Mouse (Mus musculus): ENCODE measurements around the gene Nop9. TPM values are rescaled to one million over a fixed set of nuclear protein-coding genes. Genes with fewer than 3 reads are reported as not detected.

Gene Nop9
- polyA plus RNA-seq, 1 experiment from 2014 or later: 25.5 TPM

- no peak for TF ChIP-seq CTCF (IDR thresholded peaks at IDR 0.05)
- H3K27me3 ChIP-seq: peaks cover 45% of the 10 kb centered on the region
- no peak for ATAC-seq
- in situ Hi-C loops (cut with MboI; ENCODE audit: low pct_unique_long_range_greater_than_20kb): no loop called here
- no peak for DNase-seq (ENCODE audit: low read depth, low spot score)
- ChIA-PET POLR2A (no interaction called here), CTCF (interaction anchor here (2.3 kb wide), 1 partner anchor 81 kb away, joined by 14 read pairs; no protein-coding TSS in a partner anchor)
These were observed 37.0 kb downstream of the Nop9 start for GRCm38 (mm10) chr14:55782361-55782960.

GRCm38 (mm10) chr14:55783171-55783957 lies 37.9 kb downstream of the Nop9 start:
- no peak for TF ChIP-seq CTCF (IDR thresholded peaks at IDR 0.05)
- ATAC-seq: no peak
- DNase-seq (ENCODE audit: low read depth, low spot score): no peak
- peaks cover 54% of the 10 kb centered on the region for H3K27me3 ChIP-seq
- in situ Hi-C loops (cut with MboI; ENCODE audit: low pct_unique_long_range_greater_than_20kb): no loop called here
- ChIA-PET POLR2A (no interaction called here), CTCF (no interaction called here)

- peaks cover 55% of the 10 kb centered on the region for H3K27me3 ChIP-seq
- POLR2A ChIA-PET: no interaction called here
- CTCF ChIA-PET: no interaction called here
- DNase-seq (ENCODE audit: low read depth, low spot score) (no peak), ATAC-seq (no peak)
- in situ Hi-C loops (cut with MboI; ENCODE audit: low pct_unique_long_range_greater_than_20kb): no loop called here
- no peak for TF ChIP-seq CTCF (IDR thresholded peaks at IDR 0.05)
These were observed 38.4 kb downstream of the Nop9 start, which contains the start of gene Adcy4 for GRCm38 (mm10) chr14:55783958-55784235. Gene Adcy4 (minus strand): TSS chr14:55784095.

- POLR2A ChIA-PET: no interaction called here
- CTCF ChIA-PET: no interaction called here
- TF ChIP-seq CTCF (IDR thresholded peaks at IDR 0.05): no peak
- DNase-seq (ENCODE audit: low read depth, low spot score) (no peak), ATAC-seq (no peak)
- H3K27me3 ChIP-seq: peaks cover 52% of the 10 kb centered on the region
- in situ Hi-C loops (cut with MboI; ENCODE audit: low pct_unique_long_range_greater_than_20kb): no loop called here
These were observed 39.7 kb downstream of the Nop9 start for GRCm38 (mm10) chr14:55785195-55785594.

- peaks cover 56% of the 10 kb centered on the region for H3K27me3 ChIP-seq
- in situ Hi-C loops (cut with MboI; ENCODE audit: low pct_unique_long_range_greater_than_20kb): no loop called here
- ChIA-PET POLR2A (no interaction called here), CTCF (no interaction called here)
- ATAC-seq (no peak), DNase-seq (ENCODE audit: low read depth, low spot score) (no peak)
- TF ChIP-seq CTCF (IDR thresholded peaks at IDR 0.05): no peak
These were observed 42.2 kb downstream of the Nop9 start for GRCm38 (mm10) chr14:55787731-55788130.

- no peak for TF ChIP-seq CTCF (IDR thresholded peaks at IDR 0.05)
- ATAC-seq: no peak
- H3K27me3 ChIP-seq: peaks cover 49% of the 10 kb centered on the region
- ChIA-PET CTCF (no interaction called here), POLR2A (no interaction called here)
- in situ Hi-C loops (cut with MboI; ENCODE audit: low pct_unique_long_range_greater_than_20kb): no loop called here
- no peak for DNase-seq (ENCODE audit: low read depth, low spot score)
These were observed 43.0 kb downstream of the Nop9 start, which contains the start of gene Ripk3 for GRCm38 (mm10) chr14:55788256-55789050. Gene Ripk3 (minus strand): TSS chr14:55788865.

GRCm38 (mm10) chr14:55793461-55793860 lies 48.0 kb downstream of the Nop9 start:
- in situ Hi-C loops (cut with MboI; ENCODE audit: low pct_unique_long_range_greater_than_20kb): no loop called here
- POLR2A ChIA-PET: no interaction called here
- DNase-seq (ENCODE audit: low read depth, low spot score): no peak
- no peak for TF ChIP-seq CTCF (IDR thresholded peaks at IDR 0.05)
- no peak for ATAC-seq
- peaks cover 12% of the 10 kb centered on the region for H3K27me3 ChIP-seq
- CTCF ChIA-PET: interaction anchor here (1.0 to 1.4 kb wide), 2 partner anchors 12 to 72 kb away, joined by 3 to 5 read pairs; no protein-coding TSS in a partner anchor

GRCm38 (mm10) chr14:55793946-55794345 lies 48.5 kb downstream of the Nop9 start:
- no peak for TF ChIP-seq CTCF (IDR thresholded peaks at IDR 0.05)
- ATAC-seq (no peak), DNase-seq (ENCODE audit: low read depth, low spot score) (no peak)
- POLR2A ChIA-PET: no interaction called here
- CTCF ChIA-PET: interaction anchor here (1.0 to 1.4 kb wide), 2 partner anchors 13 to 71 kb away, joined by 3 to 5 read pairs; no protein-coding TSS in a partner anchor
- H3K27me3 ChIP-seq: peaks cover 12% of the 10 kb centered on the region
- in situ Hi-C loops (cut with MboI; ENCODE audit: low pct_unique_long_range_greater_than_20kb): no loop called here

- in situ Hi-C loops (cut with MboI; ENCODE audit: low pct_unique_long_range_greater_than_20kb): no loop called here
- peaks cover 7% of the 10 kb centered on the region for H3K27me3 ChIP-seq
- POLR2A ChIA-PET: interaction anchor here (0.6 to 1.1 kb wide), 2 partner anchors 22 to 1129 kb away, joined by 3 read pairs; no protein-coding TSS in a partner anchor
- no peak for TF ChIP-seq CTCF (IDR thresholded peaks at IDR 0.05)
- CTCF ChIA-PET: no interaction called here
- DNase-seq (ENCODE audit: low read depth, low spot score) (no peak), ATAC-seq (no peak)
These were observed 50.1 kb downstream of the Nop9 start for GRCm38 (mm10) chr14:55795380-55796163.

Other genes starting within 250 kb of the Nop9 start
- gene Cpne6, start 235.2 kb upstream of the Nop9 start, polyA plus RNA-seq (2021): not detected
- not detected for gene Nrl, start 220.7 kb upstream of the Nop9 start, polyA plus RNA-seq (2021)
- gene Pck2, start 205.4 kb upstream of the Nop9 start, polyA plus RNA-seq (2021): 109 TPM
- gene Dcaf11, start 185.7 kb upstream of the Nop9 start, polyA plus RNA-seq (2021): 71.7 TPM
- gene A730061H03Rik, start 185.3 kb upstream of the Nop9 start, polyA plus RNA-seq (2021): 4.7 TPM
- gene Fitm1, start 170.1 kb upstream of the Nop9 start, polyA plus RNA-seq (2021): not detected
- gene Psme1, start 167.6 kb upstream of the Nop9 start, polyA plus RNA-seq (2021): 243 TPM
- 7.3 TPM for gene Emc9, start 160.4 kb upstream of the Nop9 start, polyA plus RNA-seq (2021)
- gene Psme2, start 154.6 kb upstream of the Nop9 start, polyA plus RNA-seq (2021): 177 TPM
- gene Rnf31, start 154.0 kb upstream of the Nop9 start, polyA plus RNA-seq (2021): 28.0 TPM
- gene Irf9, start 142.1 kb upstream of the Nop9 start, polyA plus RNA-seq (2021): 24.2 TPM
- not detected for gene Rec8, start 127.7 kb upstream of the Nop9 start, polyA plus RNA-seq (2021)
- gene Ipo4, start 109.7 kb upstream of the Nop9 start, polyA plus RNA-seq (2021): 116 TPM
- 1.5 TPM for gene Gm49378, start 107.8 kb upstream of the Nop9 start, polyA plus RNA-seq (2021)
- gene Tm9sf1, start 101.9 kb upstream of the Nop9 start, polyA plus RNA-seq (2021): 109 TPM
- gene Tssk4, start 95.5 kb upstream of the Nop9 start, polyA plus RNA-seq (2021): 0.42 TPM
- gene Mdp1, start 85.2 kb upstream of the Nop9 start, polyA plus RNA-seq (2021): 29.7 TPM
- gene Gmpr2, start 73.8 kb upstream of the Nop9 start, polyA plus RNA-seq (2021): 35.9 TPM
- 325 TPM for gene Nedd8, start 73.6 kb upstream of the Nop9 start, polyA plus RNA-seq (2021)
- gene Tinf2, start 63.9 kb upstream of the Nop9 start, polyA plus RNA-seq (2021): 19.5 TPM
- gene Tgm1, start 31.8 kb upstream of the Nop9 start, polyA plus RNA-seq (2021): 0.12 TPM
- 32.8 TPM for gene Rabggta, start 23.4 kb upstream of the Nop9 start, polyA plus RNA-seq (2021)
- 87.3 TPM for gene Dhrs1, start within 50 bp of the Nop9 start, polyA plus RNA-seq (2021)
- gene Cideb, start 12.8 kb downstream of the Nop9 start, polyA plus RNA-seq (2021): 1.9 TPM
- not detected for gene Ltb4r2, start 15.7 kb downstream of the Nop9 start, polyA plus RNA-seq (2021)
- gene Ltb4r1, start 20.3 kb downstream of the Nop9 start, polyA plus RNA-seq (2021): not detected
- not detected for gene Adcy4, start 38.4 kb downstream of the Nop9 start, polyA plus RNA-seq (2021)
- 0.12 TPM for gene Ripk3, start 43.2 kb downstream of the Nop9 start, polyA plus RNA-seq (2021)
- gene Nfatc4, start 77.5 kb downstream of the Nop9 start, polyA plus RNA-seq (2021): 3.9 TPM
- not detected for gene Nynrin, start 108.3 kb downstream of the Nop9 start, polyA plus RNA-seq (2021)
- gene Cbln3, start 138.7 kb downstream of the Nop9 start, polyA plus RNA-seq (2021): 0.12 TPM
- gene Khnyn, start 139.3 kb downstream of the Nop9 start, polyA plus RNA-seq (2021): 16.2 TPM
- 42.4 TPM for gene Sdr39u1, start 154.6 kb downstream of the Nop9 start, polyA plus RNA-seq (2021)
- gene Cma1, start 199.0 kb downstream of the Nop9 start, polyA plus RNA-seq (2021): not detected
- not detected for gene Cma2, start 205.3 kb downstream of the Nop9 start, polyA plus RNA-seq (2021)